Mouse (Mus musculus) olfactory bulb, adult 2 months (tissue): ENCODE data around the gene Esr1.

ENCODE experiments used
- CTCF ChIP-seq: fragments of 200-500 bp; IDR thresholded peaks from 2 replicates; pipeline ENCODE4 v1.5.1; 2012; ENCODE audit warnings: low read depth, mild to moderate bottlenecking, low read length, moderate library complexity; ENCODE audit not compliant: insufficient read depth
- POLR2A ChIP-seq: fragments of 200-500 bp; IDR thresholded peaks from 2 replicates; pipeline ENCODE4 v1.6.1; 2012; ENCODE audit warnings: mild to moderate bottlenecking, low read depth, low read length, moderate library complexity; ENCODE audit not compliant: insufficient read depth

DNA sequence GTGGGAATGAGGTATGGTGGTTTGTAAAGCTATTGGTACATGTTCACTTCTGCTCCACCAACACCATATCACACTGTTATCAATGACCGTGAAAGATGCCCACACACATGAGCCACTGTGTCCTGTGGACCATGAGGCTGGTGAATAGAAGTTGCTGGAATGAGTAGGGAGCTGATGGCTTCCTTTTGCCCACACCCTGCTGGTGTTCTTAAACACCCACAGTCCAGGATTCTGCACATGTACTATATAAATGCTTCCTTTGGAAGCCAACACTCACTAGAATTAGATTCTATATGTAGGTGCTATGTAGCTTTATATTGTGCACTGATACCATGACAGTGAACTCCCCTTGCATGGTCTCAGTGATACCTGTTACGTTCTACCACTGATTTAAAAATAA, 365.2 kb downstream of the Esr1 start:
- no peak for TF ChIP-seq CTCF
- TF ChIP-seq POLR2A: no peak
